In genomic region chr6:22443573-22443972, GRCm38 (mm10) we compare ENCODE assay signal across 12 mouse cellular contexts.
DNase-seq lines count a peak whose midpoint lies in the region; ATAC-seq lines count a peak whose summit lies in the region.
"Had no signal": no experiment of that assay in that cellular context is flagged by ENCODE, and none has a peak within 500 bp of the region (broad histone marks: within the 10 kb centered on the region; RNA-seq: fewer than 3 reads in every experiment).

No protein-coding gene starts in this region.

- no peaks in the 10 kb centered on the region for H3K36me3 ChIP-seq in kidney, embryonic 16.5 days (ENCODE audit: insufficient read depth, low read length)
- no peaks in the 10 kb centered on the region for H3K36me3 ChIP-seq in forebrain, embryonic 14.5 days (ENCODE audit: control insufficient read depth, insufficient read depth, low read length)
- H3K36me3 ChIP-seq: hindbrain, embryonic 12.5 days; liver, embryonic 15.5 days had no signal

- no peak for DNase-seq in kidney, postnatal 25 days
- DNase-seq in 3T3-L1 (ENCODE audit: low read depth, low spot score), result peak; percentile 51
- peak; percentile 89 for DNase-seq in R1 (ENCODE audit: low read depth, low spot score)
- no peak for DNase-seq in forebrain, embryonic 14.5 days (ENCODE audit: low spot score)
- DNase-seq in frontal cortex, adult 2 months (ENCODE audit: extremely low spot score in 1 of 2, low spot score in 1 of 2), result no peak
- DNase-seq in urinary bladder, adult 2 months (ENCODE audit: low spot score), result no peak
- no peak for DNase-seq in left cerebral cortex, adult 11 months (ENCODE audit: low spot score)
- DNase-seq: cerebellum, adult 9-10 months; heart, adult 2 months had no signal

- peak; percentile 63 for ATAC-seq in kidney, embryonic 16.5 days (ENCODE audit: low FRiP score, low TSS enrichment)
- ATAC-seq in forebrain, embryonic 14.5 days, result peak; percentile 23; the same call in 1 of the 2 replicates

- H3K4me2 ChIP-seq in kidney, embryonic 16.5 days (replicated peaks; ENCODE audit: low read depth, low read length), result no peak overlapping the region
- no peak overlapping the region for H3K4me2 ChIP-seq in forebrain, embryonic 14.5 days (ENCODE audit: low read length)
- H3K4me2 ChIP-seq: hindbrain, embryonic 12.5 days; liver, embryonic 15.5 days had no signal

- peaks cover 10% of the 10 kb centered on the region for H3K4me1 ChIP-seq in kidney, embryonic 16.5 days (ENCODE audit: insufficient read depth, low read length)
- no peaks in the 10 kb centered on the region for H3K4me1 ChIP-seq in forebrain, embryonic 14.5 days (ENCODE audit: control insufficient read depth, insufficient read depth, low read length)
- H3K4me1 ChIP-seq: hindbrain, embryonic 12.5 days; liver, embryonic 15.5 days had no signal

- WGBS in kidney, embryonic 16.5 days, result 15% methylated on average over 8 of the region's 8 CpGs
- WGBS in forebrain, embryonic 14.5 days, result 38% methylated on average over 8 of the region's 8 CpGs

- no peak overlapping the region for H3K4me3 ChIP-seq in kidney, embryonic 16.5 days (ENCODE audit: low read length)
- no peak overlapping the region for H3K4me3 ChIP-seq in forebrain, embryonic 14.5 days (ENCODE audit: low read depth, low read length)
- H3K4me3 ChIP-seq: heart, adult 2 months; hindbrain, embryonic 12.5 days; liver, embryonic 15.5 days had no signal

- H3K27me3 ChIP-seq in kidney, embryonic 16.5 days (ENCODE audit: insufficient read depth, low read length), result no peaks in the 10 kb centered on the region
- no peaks in the 10 kb centered on the region for H3K27me3 ChIP-seq in forebrain, embryonic 14.5 days (replicated peaks; ENCODE audit: control insufficient read depth, insufficient read depth, low read length)
- H3K27me3 ChIP-seq: hindbrain, embryonic 12.5 days; liver, embryonic 15.5 days had no signal

- no peaks in the 10 kb centered on the region for H3K9me3 ChIP-seq in kidney, embryonic 16.5 days (ENCODE audit: low read length)
- H3K9me3 ChIP-seq in forebrain, embryonic 14.5 days (replicated peaks; ENCODE audit: control insufficient read depth, low read length), result no peaks in the 10 kb centered on the region
- H3K9me3 ChIP-seq: hindbrain, embryonic 12.5 days; liver, embryonic 15.5 days had no signal

- H3K27ac ChIP-seq in kidney, embryonic 16.5 days (ENCODE audit: low read length), result no peak overlapping the region
- H3K27ac ChIP-seq in forebrain, embryonic 14.5 days (ENCODE audit: low read depth, low read length), result no peak overlapping the region
- H3K27ac ChIP-seq: heart, adult 2 months; hindbrain, embryonic 12.5 days; liver, embryonic 15.5 days had no signal

- H3K9ac ChIP-seq in kidney, embryonic 16.5 days (replicated peaks; ENCODE audit: low read length), result no peak overlapping the region
- no peak overlapping the region for H3K9ac ChIP-seq in forebrain, embryonic 14.5 days (ENCODE audit: low read length)
- H3K9ac ChIP-seq: hindbrain, embryonic 12.5 days; liver, embryonic 15.5 days had no signal

Comparison
In these comparisons a context has a peak if more than half of its experiments do, and no peak if none do; other contexts are left out.
1. DNase-seq: peak in 3T3-L1 (single experiment) and R1 (single experiment); none in kidney, postnatal 25 days (0 of 2), forebrain, embryonic 14.5 days (single experiment), frontal cortex, adult 2 months (0 of 2), urinary bladder, adult 2 months (single experiment) and left cerebral cortex, adult 11 months (single experiment).